Mouse (Mus musculus): ENCODE results near the gene Olfr504.

DNA sequence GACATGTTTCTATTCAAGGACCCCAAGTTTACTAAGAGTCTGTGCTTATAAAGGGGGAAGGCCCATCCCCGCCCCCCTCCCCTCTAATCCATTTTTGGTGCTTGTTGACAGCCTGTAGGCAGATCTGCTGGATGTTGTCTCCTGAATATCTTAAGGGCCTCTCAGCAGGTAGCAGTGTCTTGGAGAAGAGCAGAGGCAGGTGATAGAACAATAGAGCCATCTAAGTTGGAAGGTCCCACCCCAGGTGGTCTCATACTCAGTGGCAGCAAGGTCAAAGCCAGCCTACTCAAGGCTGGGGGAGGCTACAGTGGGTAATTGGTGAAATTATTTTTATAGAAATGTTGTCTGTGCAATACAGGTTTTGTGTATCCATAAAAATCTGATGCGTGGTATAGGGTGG lies 48.5 kb upstream of the Olfr504 start:
- TF ChIP-seq CTCF (conservative IDR thresholded peaks at IDR 0.05; ENCODE audit: insufficient read depth, insufficient read length, low read depth, low read length) (no peak), POLR2A (IDR thresholded peaks at IDR 0.05; ENCODE audit: low read depth, low read length) (no peak)
